ENCODE assay signal across 8 mouse cellular contexts in the genomic region with DNA sequence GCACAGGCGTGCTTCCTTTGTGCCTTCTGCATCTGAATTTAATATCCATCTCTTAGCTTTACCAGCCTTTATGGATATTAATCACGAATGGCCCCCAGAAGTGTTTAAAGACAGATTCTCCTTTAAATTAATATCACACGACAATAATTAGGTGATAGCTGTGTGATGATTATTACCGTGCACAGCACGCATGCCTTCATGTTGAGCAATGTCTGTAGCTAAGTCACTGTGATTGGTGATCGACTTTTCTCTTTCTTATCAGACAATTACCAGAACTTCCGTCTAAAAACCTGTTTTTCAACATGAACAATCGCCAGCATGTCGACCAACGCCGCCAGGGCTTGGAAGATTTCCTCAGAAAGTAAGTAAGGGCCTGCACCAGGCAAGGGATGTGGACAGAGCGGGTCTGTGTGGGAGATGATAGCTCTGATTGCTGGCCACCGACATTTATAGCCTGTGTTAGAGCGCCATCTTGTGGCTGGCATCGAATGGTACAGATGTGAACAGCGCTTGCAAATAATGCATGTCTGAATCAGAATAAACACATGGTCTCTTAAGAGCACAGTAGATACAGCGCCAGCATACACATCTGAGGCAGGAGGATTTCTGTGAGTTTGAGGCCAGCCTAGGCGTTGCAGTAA. TPM values are rescaled to one million over a fixed set of nuclear protein-coding genes. Genes with fewer than 3 reads are reported as not detected.
DNase-seq lines count a peak whose midpoint lies in the region; ATAC-seq and TF ChIP-seq lines count a peak whose summit lies in the region.

No protein-coding gene starts in this region.

- no peak overlapping the region for H3K4me3 ChIP-seq in left cerebral cortex, adult 2 months

- ATAC-seq in activated CD4-positive, CD25-positive, alpha-beta regulatory T cell, adult 4 months: peak; percentile 83
- peak; percentile 89 for ATAC-seq in common myeloid progenitor, adult 5-6 weeks (replicated peaks; ENCODE audit: low read depth, poor library complexity, severe bottlenecking)
- ATAC-seq in megakaryocyte progenitor cell, adult 5-6 weeks (replicated peaks; ENCODE audit: poor library complexity): peak; percentile 99

- TF ChIP-seq CTCF in left cerebral cortex, adult 2 months (IDR thresholded peaks at IDR 0.05): peak; percentile 95

- H3K27ac ChIP-seq in left cerebral cortex, adult 2 months: no peak overlapping the region

- intact Hi-C loops in left cerebral cortex, adult 2 months (cut with DNase I): loop anchor here (1.0 to 5.0 kb wide), 5 partner anchors 58 to 371 kb away; a partner anchor contains a TSS

- DNase-seq in gastrocnemius, postnatal 10 days: peak; percentile 88
- DNase-seq in induced T-regulatory cell, adult 2 months (ENCODE audit: low read depth): peak; percentile 89
- DNase-seq in left cerebral cortex, adult 2 months (ENCODE audit: extremely low spot score in 1 of 2, low spot score in 2 of 2): peak; percentile 81 to 89
- peak; percentile 84 to 88 for DNase-seq in right cerebral cortex, postnatal 10 days (ENCODE audit: low spot score in 2 of 2)
- DNase-seq in urinary bladder, postnatal 10 days (ENCODE audit: low spot score): peak; percentile 58

RNA-seq across cellular contexts. Expression of a gene that starts 56.5 kb away (rescaled TPM):
- polyA plus RNA-seq in activated CD4-positive, CD25-positive, alpha-beta regulatory T cell, adult 4 months (2017; shearing (Covaris generic)): 10 to 100 TPM; 23.0 to 32.5 TPM
- total RNA-seq in common myeloid progenitor, adult 5-6 weeks (2017): 74.8 and 89.6 TPM in 2 replicates
- total RNA-seq in gastrocnemius, postnatal 10 days (2021): 10 to 100 TPM in 1 of 2 experiments, 1 to 10 TPM in 1; 7.8 to 12.0 TPM
- total RNA-seq in left cerebral cortex, adult 2 months (2021): 100 to 1,000 TPM in 1 of 2 experiments, 10 to 100 TPM in 1; 94.9 to 102 TPM
- total RNA-seq in megakaryocyte progenitor cell, adult 5-6 weeks (2015): 66.9 and 67.8 TPM in 2 replicates
- 54.1 and 55.1 TPM in 2 replicates for total RNA-seq in megakaryocyte progenitor cell, adult 5-6 weeks (2017)
